In genomic region chr11:46065201-46066011, GRCm38 (mm10) we compare ENCODE assay signal across 9 mouse cellular contexts. TPM values are rescaled to one million over a fixed set of nuclear protein-coding genes. Genes with fewer than 3 reads are reported as not detected.
DNase-seq lines count a peak whose midpoint lies in the region; ATAC-seq and TF ChIP-seq lines count a peak whose summit lies in the region.
"Had no signal": no experiment of that assay in that cellular context is flagged by ENCODE, and none has a peak within 500 bp of the region (broad histone marks: within the 10 kb centered on the region; RNA-seq: fewer than 3 reads in every experiment).

No protein-coding gene starts in this region.

- DNase-seq in left cerebral cortex, adult 2 months (ENCODE audit: extremely low spot score in 1 of 2, low spot score in 2 of 2), result no peak
- DNase-seq in left cerebral cortex, adult 11 months (ENCODE audit: low spot score), result no peak
- peak; percentile 46 to 60 for DNase-seq in cerebellum, adult 18-20 months
- DNase-seq in forebrain, postnatal 0 days, result peak; percentile 48
- DNase-seq in liver, result peak; percentile 39
- no peak for DNase-seq in thymus, postnatal 10 days (ENCODE audit: low spot score in 2 of 2)

- intact Hi-C loops in left cerebral cortex, adult 2 months (cut with DNase I), result no loop called here

- H3K27me3 ChIP-seq in forebrain, postnatal 0 days (ENCODE audit: insufficient read depth, low read length), result no peaks in the 10 kb centered on the region
- H3K27me3 ChIP-seq in hindbrain, embryonic 15.5 days, result no peaks in the 10 kb centered on the region
- H3K27me3 ChIP-seq in midbrain, embryonic 16.5 days (ENCODE audit: control insufficient read depth, insufficient read depth, low read depth, low read length), result no peaks in the 10 kb centered on the region
- H3K27me3 ChIP-seq: CH12.LX had no signal

- no peak for TF ChIP-seq CTCF in left cerebral cortex, adult 2 months (IDR thresholded peaks at IDR 0.05)
- TF ChIP-seq CTCF in forebrain, postnatal 0 days (IDR thresholded peaks at IDR 0.05; ENCODE audit: low read depth), result no peak

- H3K9me3 ChIP-seq in forebrain, postnatal 0 days (ENCODE audit: low read length), result no peaks in the 10 kb centered on the region
- H3K9me3 ChIP-seq in hindbrain, embryonic 15.5 days, result no peaks in the 10 kb centered on the region
- H3K9me3 ChIP-seq in midbrain, embryonic 16.5 days (replicated peaks; ENCODE audit: control insufficient read depth, low read length, poor library complexity, severe bottlenecking), result no peaks in the 10 kb centered on the region

- peaks cover 19% of the 10 kb centered on the region; the same call in 1 of the 2 replicates for H3K36me3 ChIP-seq in forebrain, postnatal 0 days (ENCODE audit: insufficient read depth)
- H3K36me3 ChIP-seq in hindbrain, embryonic 15.5 days, result peaks cover 5% of the 10 kb centered on the region
- no peaks in the 10 kb centered on the region for H3K36me3 ChIP-seq in midbrain, embryonic 16.5 days (ENCODE audit: control insufficient read depth, insufficient read depth, low read length)

- 27% methylated on average over 21 of the region's 21 CpGs for WGBS in forebrain, postnatal 0 days
- WGBS in hindbrain, embryonic 15.5 days, result 50% methylated on average over 21 of the region's 21 CpGs
- 46% methylated on average over 21 of the region's 21 CpGs for WGBS in midbrain, embryonic 16.5 days

- no peak overlapping the region for H3K9ac ChIP-seq in forebrain, postnatal 0 days
- H3K9ac ChIP-seq in hindbrain, embryonic 15.5 days, result no peak overlapping the region
- no peak overlapping the region for H3K9ac ChIP-seq in midbrain, embryonic 16.5 days (ENCODE audit: low read depth, low read length)

- H3K4me3 ChIP-seq in left cerebral cortex, adult 2 months, result no peak overlapping the region
- no peak overlapping the region for H3K4me3 ChIP-seq in forebrain, postnatal 0 days (ENCODE audit: low read depth, low read length)
- no peak overlapping the region for H3K4me3 ChIP-seq in hindbrain, embryonic 15.5 days
- H3K4me3 ChIP-seq in midbrain, embryonic 16.5 days (ENCODE audit: low read depth, low read length), result no peak overlapping the region

- H3K27ac ChIP-seq in left cerebral cortex, adult 2 months, result peak overlapping the region; percentile 56
- H3K27ac ChIP-seq in forebrain, postnatal 0 days (ENCODE audit: low read depth, low read length), result no peak overlapping the region; the same call in 1 of the 2 replicates
- peak overlapping the region; percentile 36; the same call in 1 of the 2 replicates for H3K27ac ChIP-seq in hindbrain, embryonic 15.5 days (replicated peaks)
- peak overlapping the region; percentile 53; the same call in 1 of the 2 replicates for H3K27ac ChIP-seq in midbrain, embryonic 16.5 days (ENCODE audit: low read length)

- no peak overlapping the region for H3K4me2 ChIP-seq in forebrain, postnatal 0 days (ENCODE audit: low read depth)
- no peak overlapping the region for H3K4me2 ChIP-seq in hindbrain, embryonic 15.5 days
- H3K4me2 ChIP-seq in midbrain, embryonic 16.5 days (ENCODE audit: low read length), result no peak overlapping the region

- peaks cover 3% of the 10 kb centered on the region; the same call in 1 of the 2 replicates for H3K4me1 ChIP-seq in forebrain, postnatal 0 days (ENCODE audit: insufficient read depth)
- peaks cover 32% of the 10 kb centered on the region for H3K4me1 ChIP-seq in hindbrain, embryonic 15.5 days (replicated peaks)
- peaks cover 21% of the 10 kb centered on the region for H3K4me1 ChIP-seq in midbrain, embryonic 16.5 days (ENCODE audit: control insufficient read depth, insufficient read depth, low read length)

- peak; percentile 77 for ATAC-seq in forebrain, postnatal 0 days
- peak; percentile 61 for ATAC-seq in hindbrain, embryonic 15.5 days (ENCODE audit: low FRiP score, low read depth)
- peak; percentile 59; the same call in 1 of the 2 replicates for ATAC-seq in midbrain, embryonic 16.5 days

RNA-seq across cellular contexts. Expression of gene Adam19, which starts 9.6 kb away (rescaled TPM):
- total RNA-seq in left cerebral cortex, adult 2 months (2021), result 10 to 100 TPM; 19.1 to 19.8 TPM
- 16.2 and 19.8 TPM in 2 replicates for total RNA-seq in forebrain, postnatal 0 days (2014; rRNA removed)
- 3.5 and 5.0 TPM in 2 replicates for polyA plus RNA-seq in forebrain, postnatal 0 days (2015; fragmentation: Nextera tagmentation; extraction: Ambion mirVana)
- 12.0 and 12.6 TPM in 2 replicates for polyA plus RNA-seq in hindbrain, embryonic 15.5 days (2015; fragmentation: Nextera tagmentation; extraction: Ambion mirVana)
- 9.0 and 10.1 TPM in 2 replicates for polyA plus RNA-seq in midbrain, embryonic 16.5 days (2015; fragmentation: Nextera tagmentation; extraction: Ambion mirVana)

RNA-seq across cellular contexts. Expression of gene Gm12166, which starts 13.3 kb away (rescaled TPM):
- 1 to 10 TPM; 2.7 to 3.8 TPM for total RNA-seq in left cerebral cortex, adult 2 months (2021)
- 9.2 and 15.1 TPM in 2 replicates for total RNA-seq in forebrain, postnatal 0 days (2014; rRNA removed)
- polyA plus RNA-seq in forebrain, postnatal 0 days (2015; fragmentation: Nextera tagmentation; extraction: Ambion mirVana), result 6.6 and 7.4 TPM in 2 replicates
- polyA plus RNA-seq in hindbrain, embryonic 15.5 days (2015; fragmentation: Nextera tagmentation; extraction: Ambion mirVana), result 5.6 and 7.1 TPM in 2 replicates
- 4.7 and 7.1 TPM in 2 replicates for polyA plus RNA-seq in midbrain, embryonic 16.5 days (2015; fragmentation: Nextera tagmentation; extraction: Ambion mirVana)

Comparison
In these comparisons a context has a peak if more than half of its experiments do, and no peak if none do; other contexts are left out.
1. DNase-seq: peak in cerebellum, adult 18-20 months (2 of 2), forebrain, postnatal 0 days (single experiment) and liver (single experiment); none in left cerebral cortex, adult 2 months (0 of 2), left cerebral cortex, adult 11 months (single experiment) and thymus, postnatal 10 days (0 of 2).
2. Peak in every context shown above with its lines, with median percentiles within 50 percentile points of each other: ATAC-seq.